ENCODE assay signal across 18 mouse cellular contexts in genomic region chr7:31089721-31090120, GRCm38 (mm10). TPM values are rescaled to one million over a fixed set of nuclear protein-coding genes. Genes with fewer than 3 reads are reported as not detected.
A peak's percentile ranks its signal among the peaks of the same experiment; 100 is the strongest.
DNase-seq lines count a peak whose midpoint lies in the region; ATAC-seq and TF ChIP-seq lines count a peak whose summit lies in the region.
"Had no signal": no experiment of that assay in that cellular context is flagged by ENCODE, and none has a peak within 500 bp of the region (broad histone marks: within the 10 kb centered on the region; RNA-seq: fewer than 3 reads in every experiment).

No protein-coding gene starts in this region.

- no peak overlapping the region for H3K9ac ChIP-seq in midbrain, embryonic 14.5 days (replicated peaks; ENCODE audit: low read length)
- H3K9ac ChIP-seq: forebrain, embryonic 15.5 days; limb, embryonic 13.5 days; neural tube, embryonic 15.5 days had no signal

- peak; percentile 87 for ATAC-seq in megakaryocyte progenitor cell, adult 5-6 weeks (replicated peaks; ENCODE audit: poor library complexity)
- ATAC-seq in midbrain, embryonic 14.5 days (ENCODE audit: low FRiP score, low TSS enrichment) = no peak
- ATAC-seq: forebrain, embryonic 15.5 days; midbrain, embryonic 16.5 days; Patski had no signal

- TF ChIP-seq CTCF in layer of hippocampus, adult 2 months (conservative IDR thresholded peaks at IDR 0.05) = no peak

- no peak overlapping the region for H3K4me2 ChIP-seq in midbrain, embryonic 14.5 days (ENCODE audit: low read length)
- H3K4me2 ChIP-seq: forebrain, embryonic 15.5 days; limb, embryonic 13.5 days; neural tube, embryonic 15.5 days had no signal

- no peak for DNase-seq in layer of hippocampus, adult 2 months (ENCODE audit: low spot score in 2 of 2)
- no peak for DNase-seq in layer of hippocampus, postnatal 36 days
- DNase-seq in 416B (ENCODE audit: low read depth) = peak; percentile 76
- peak; percentile 78 for DNase-seq in T-cell, adult 2 months (ENCODE audit: low spot score)
- DNase-seq in yolk sac, embryonic 10.5 days (ENCODE audit: low spot score) = no peak
- no peak for DNase-seq in midbrain, embryonic 14.5 days
- DNase-seq in cerebellum, postnatal 10 days = no peak
- DNase-seq: adrenal gland, adult 2 months; cerebellum, postnatal 36 days; heart, postnatal 10 days; kidney, postnatal 36 days had no signal

- 90% methylated on average over 2 of the region's 2 CpGs for whole genome bisulfite sequencing in midbrain, embryonic 14.5 days

- no peaks in the 10 kb centered on the region for H3K4me1 ChIP-seq in midbrain, embryonic 14.5 days (ENCODE audit: control insufficient read depth, insufficient read depth, low read length)

- H3K27ac ChIP-seq in layer of hippocampus, adult 2 months = peak overlapping the region; percentile 90; the same call in 1 of the 2 replicates
- no peak overlapping the region for H3K27ac ChIP-seq in midbrain, embryonic 14.5 days (replicated peaks; ENCODE audit: low read depth, low read length)
- H3K27ac ChIP-seq: forebrain, embryonic 15.5 days; limb, embryonic 13.5 days; neural tube, embryonic 15.5 days; stomach, postnatal 0 days had no signal

- H3K4me3 ChIP-seq in layer of hippocampus, adult 2 months = no peak overlapping the region
- H3K4me3 ChIP-seq in midbrain, embryonic 14.5 days (replicated peaks; ENCODE audit: low read depth, low read length) = no peak overlapping the region
- H3K4me3 ChIP-seq: forebrain, embryonic 15.5 days; limb, embryonic 13.5 days; neural tube, embryonic 15.5 days had no signal

- no peaks in the 10 kb centered on the region for H3K36me3 ChIP-seq in midbrain, embryonic 14.5 days (ENCODE audit: control insufficient read depth, insufficient read depth, low read length)
- H3K36me3 ChIP-seq: forebrain, embryonic 15.5 days; limb, embryonic 13.5 days; neural tube, embryonic 15.5 days had no signal

- no peaks in the 10 kb centered on the region for H3K27me3 ChIP-seq in midbrain, embryonic 14.5 days (ENCODE audit: control insufficient read depth, insufficient read depth, low read length)
- H3K27me3 ChIP-seq: forebrain, embryonic 15.5 days; limb, embryonic 13.5 days; neural tube, embryonic 15.5 days had no signal

- H3K9me3 ChIP-seq in midbrain, embryonic 14.5 days (ENCODE audit: control insufficient read depth, low read length) = no peaks in the 10 kb centered on the region
- H3K9me3 ChIP-seq: forebrain, embryonic 15.5 days; limb, embryonic 13.5 days; neural tube, embryonic 15.5 days had no signal

RNA-seq across cellular contexts. Expression of gene Fxyd3, which starts 13.2 kb away (rescaled TPM):
- total RNA-seq in layer of hippocampus, adult 2 months (2021) = 1 to 10 TPM in 1 of 2 experiments, not detected in 1; 1.7 TPM
- total RNA-seq in layer of hippocampus, postnatal 36 days (2021) = not detected
- total RNA-seq in megakaryocyte progenitor cell, adult 5-6 weeks (2015) = not detected in 2 replicates
- not detected in 2 replicates for total RNA-seq in megakaryocyte progenitor cell, adult 5-6 weeks (2017)
- polyA plus RNA-seq in midbrain, embryonic 14.5 days (2014; fragmentation: Nextera tagmentation; extraction: Ambion mirVana) = not detected in 2 replicates
- polyA plus RNA-seq: forebrain, embryonic 15.5 days; midbrain, embryonic 16.5 days; Patski had no signal

RNA-seq across cellular contexts. Expression of gene Hpn, which starts 25.4 kb away (rescaled TPM):
- 1 to 10 TPM; 2.9 to 7.1 TPM for total RNA-seq in layer of hippocampus, adult 2 months (2021)
- 1 to 10 TPM; 4.6 to 6.8 TPM for total RNA-seq in layer of hippocampus, postnatal 36 days (2021)
- total RNA-seq in megakaryocyte progenitor cell, adult 5-6 weeks (2015) = 6.9 and 8.7 TPM in 2 replicates
- total RNA-seq in megakaryocyte progenitor cell, adult 5-6 weeks (2017) = 1.1 and 4.9 TPM in 2 replicates
- polyA plus RNA-seq in midbrain, embryonic 14.5 days (2014; fragmentation: Nextera tagmentation; extraction: Ambion mirVana) = 0.26 TPM in 1 of 2 replicates, not detected in the other

RNA-seq across cellular contexts. Expression of gene Lgi4, which starts 30.6 kb away (rescaled TPM):
- 10 to 100 TPM; 37.9 to 41.9 TPM for total RNA-seq in layer of hippocampus, adult 2 months (2021)
- 10 to 100 TPM; 32.5 to 36.7 TPM for total RNA-seq in layer of hippocampus, postnatal 36 days (2021)
- 0.57 TPM in 1 of 2 replicates, not detected in the other for total RNA-seq in megakaryocyte progenitor cell, adult 5-6 weeks (2015)
- total RNA-seq in megakaryocyte progenitor cell, adult 5-6 weeks (2017) = 0.10 TPM in 1 of 2 replicates, not detected in the other
- 0.16 and 0.17 TPM in 2 replicates for polyA plus RNA-seq in midbrain, embryonic 14.5 days (2014; fragmentation: Nextera tagmentation; extraction: Ambion mirVana)

RNA-seq across cellular contexts. Expression of gene Fxyd1, which starts 32.7 kb away (rescaled TPM):
- 100 to 1,000 TPM in 1 of 2 experiments, 10 to 100 TPM in 1; 90.9 to 114 TPM for total RNA-seq in layer of hippocampus, adult 2 months (2021)
- 100 to 1,000 TPM in 1 of 2 experiments, 10 to 100 TPM in 1; 85.4 to 102 TPM for total RNA-seq in layer of hippocampus, postnatal 36 days (2021)
- total RNA-seq in megakaryocyte progenitor cell, adult 5-6 weeks (2015) = not detected in 2 replicates
- not detected in 2 replicates for total RNA-seq in megakaryocyte progenitor cell, adult 5-6 weeks (2017)
- 2.8 and 9.0 TPM in 2 replicates for polyA plus RNA-seq in midbrain, embryonic 14.5 days (2014; fragmentation: Nextera tagmentation; extraction: Ambion mirVana)
- polyA plus RNA-seq: Patski had no signal

RNA-seq across cellular contexts. Expression of gene Scn1b, which starts 37.1 kb away (rescaled TPM):
- 100 to 1,000 TPM; 585 to 611 TPM for total RNA-seq in layer of hippocampus, adult 2 months (2021)
- total RNA-seq in layer of hippocampus, postnatal 36 days (2021) = 100 to 1,000 TPM; 548 to 620 TPM
- total RNA-seq in megakaryocyte progenitor cell, adult 5-6 weeks (2015) = not detected in 2 replicates
- 0.17 and 0.37 TPM in 2 replicates for total RNA-seq in megakaryocyte progenitor cell, adult 5-6 weeks (2017)
- 5.6 TPM in 2 replicates for polyA plus RNA-seq in midbrain, embryonic 14.5 days (2014; fragmentation: Nextera tagmentation; extraction: Ambion mirVana)

Comparison
In these comparisons a context has a peak if more than half of its experiments do, and no peak if none do; other contexts are left out.
1. DNase-seq: peak in 416B (single experiment) and T-cell, adult 2 months (single experiment); none in layer of hippocampus, adult 2 months (0 of 2), layer of hippocampus, postnatal 36 days (0 of 2), yolk sac, embryonic 10.5 days (single experiment), midbrain, embryonic 14.5 days (single experiment) and cerebellum, postnatal 10 days (0 of 2).
2. RNA of gene Lgi4, which starts 30.6 kb away (total RNA-seq): 37.9 to 41.9 TPM in layer of hippocampus, adult 2 months and 32.5 to 36.7 TPM in layer of hippocampus, postnatal 36 days; 0.10 to 0.57 TPM in megakaryocyte progenitor cell, adult 5-6 weeks; every median in the first group is over 10 times any median in the second.